Mouse (Mus musculus) left cerebral cortex, postnatal 10 days (tissue): ENCODE data around the gene Myod1. TPM values are rescaled to one million over a fixed set of nuclear protein-coding genes. Genes with fewer than 3 reads are reported as not detected.

Experiments
- DNase-seq, 2 experiments: peaks; one replicate each; pipeline ENCODE4 v3.0.0; 2021 to 2022; ENCODE audit warnings: low spot score in 2 of 2, mixed read lengths in 1 of 2; ENCODE audit errors: extremely low spot score in 1 of 2
- intact Hi-C: fragments of 180-260 bp; cut with DNase I; formaldehyde crosslinking; loops from one replicate; pipeline ENCODE4 v1.15.1; 2025
- total RNA-seq, 2 experiments: library from RNA; stranded (reverse); gene quantifications; 2 replicates each; pipeline ENCODE4 v1.2.3; 2021

The Myod1 gene
- total RNA-seq, 2 experiments from 2014 or later = not detected

- intact Hi-C loops = loop anchor here (10.0 kb wide), 1 partner anchor 145 kb away; no protein-coding TSS in a partner anchor
- DNase-seq = no peak
Measured at GRCm38 (mm10) chr7:46389456-46390085, 13.3 kb downstream of the Myod1 start.

- intact Hi-C loops = loop anchor here (10.0 kb wide), 1 partner anchor 145 kb away; no protein-coding TSS in a partner anchor
- DNase-seq = no peak
Measured at GRCm38 (mm10) chr7:46390226-46390625, 14.0 kb downstream of the Myod1 start.

GRCm38 (mm10) chr7:46391701-46392100 is 15.4 kb downstream of the Myod1 start:
- no peak for DNase-seq
- intact Hi-C loops = loop anchor here (10.0 kb wide), 1 partner anchor 143 kb away; no protein-coding TSS in a partner anchor

- intact Hi-C loops = loop anchor here (1.0 to 10.0 kb wide), 2 partner anchors 142 to 214 kb away; no protein-coding TSS in a partner anchor
- peak; percentile 70 to 81 for DNase-seq
Measured at GRCm38 (mm10) chr7:46393116-46393515, 16.8 kb downstream of the Myod1 start.

- DNase-seq = no peak
- intact Hi-C loops = loop anchor here (1.0 to 10.0 kb wide), 2 partner anchors 141 to 213 kb away; no protein-coding TSS in a partner anchor
Measured at GRCm38 (mm10) chr7:46393718-46394511, 17.6 kb downstream of the Myod1 start.

- intact Hi-C loops = loop anchor here (5.0 to 10.0 kb wide), 2 partner anchors 42 to 140 kb away; no protein-coding TSS in a partner anchor
- no peak for DNase-seq
Measured at GRCm38 (mm10) chr7:46394933-46395332, 18.7 kb downstream of the Myod1 start.

GRCm38 (mm10) chr7:46395571-46395970 is 19.3 kb downstream of the Myod1 start:
- intact Hi-C loops = loop anchor here (5.0 to 10.0 kb wide), 2 partner anchors 42 to 139 kb away; no protein-coding TSS in a partner anchor
- no peak for DNase-seq

GRCm38 (mm10) chr7:46396231-46396927 is 20.1 kb downstream of the Myod1 start, which contains the start of gene Kcnc1:
Kcnc1 (plus strand) TSS chr7:46396497.
- peak; percentile 43 to 83 for DNase-seq
- intact Hi-C loops = loop anchor here (2.0 to 10.0 kb wide), 3 partner anchors 26 to 138 kb away; no protein-coding TSS in a partner anchor

GRCm38 (mm10) chr7:46396928-46397731 is 20.9 kb downstream of the Myod1 start:
- peak; percentile 56 to 80 for DNase-seq
- intact Hi-C loops = loop anchor here (2.0 to 10.0 kb wide), 3 partner anchors 26 to 138 kb away; no protein-coding TSS in a partner anchor

- intact Hi-C loops = loop anchor here (2.0 to 10.0 kb wide), 3 partner anchors 25 to 137 kb away; no protein-coding TSS in a partner anchor
- DNase-seq = peak in 1 of 2 experiments; percentile 41
Measured at GRCm38 (mm10) chr7:46397732-46398333, 21.6 kb downstream of the Myod1 start.

GRCm38 (mm10) chr7:46398612-46399011 is 22.3 kb downstream of the Myod1 start:
- intact Hi-C loops = loop anchor here (5.0 to 10.0 kb wide), 2 partner anchors 39 to 136 kb away; no protein-coding TSS in a partner anchor
- no peak for DNase-seq

GRCm38 (mm10) chr7:46399676-46400075 is 23.4 kb downstream of the Myod1 start:
- no peak for DNase-seq
- intact Hi-C loops = loop anchor here (5.0 to 10.0 kb wide), 2 partner anchors 38 to 135 kb away; no protein-coding TSS in a partner anchor

GRCm38 (mm10) chr7:46400346-46400745 is 24.1 kb downstream of the Myod1 start:
- no peak for DNase-seq
- intact Hi-C loops = no loop called here

- no peak for DNase-seq
- intact Hi-C loops = no loop called here
Measured at GRCm38 (mm10) chr7:46401371-46402180, 25.3 kb downstream of the Myod1 start.

GRCm38 (mm10) chr7:46403616-46404485 is 27.6 kb downstream of the Myod1 start:
- DNase-seq = no peak
- intact Hi-C loops = no loop called here

- DNase-seq = no peak
- intact Hi-C loops = no loop called here
Measured at GRCm38 (mm10) chr7:46404756-46405155, 28.5 kb downstream of the Myod1 start.
